Mouse (Mus musculus): ENCODE data around the gene Slc25a21. TPM values are rescaled to one million over a fixed set of nuclear protein-coding genes. Genes with fewer than 3 reads are reported as not detected.

The Slc25a21 gene
- polyA plus RNA-seq, 1 experiment from 2014 or later = 4.1 TPM

GRCm38 (mm10) chr12:56824688-56825087 lies 372.6 kb downstream of the Slc25a21 start:
- 0 out of 2 replicates have a peak overlapping the region, but pooled peaks have one; percentile 11 for H3K4me2 ChIP-seq (replicated peaks; ENCODE audit: low read depth, low read length)
- H3K27me3 ChIP-seq (ENCODE audit: control insufficient read depth, insufficient read depth, low read length) = no peaks in the 10 kb centered on the region
- no peak overlapping the region for H3K4me3 ChIP-seq (ENCODE audit: low read depth, low read length)
- 32% methylated on average over 5 of the region's 5 CpGs for WGBS
- peaks cover 22% of the 10 kb centered on the region; the same call in 1 of the 2 replicates for H3K4me1 ChIP-seq (ENCODE audit: control insufficient read depth, insufficient read depth, low read length)
- H3K9ac ChIP-seq (replicated peaks; ENCODE audit: low read depth, low read length) = no peak overlapping the region
- no peak for ATAC-seq (ENCODE audit: insufficient number of reproducible peaks, insufficient read depth, low FRiP score, low read depth)
- no peaks in the 10 kb centered on the region for H3K36me3 ChIP-seq (ENCODE audit: control insufficient read depth, insufficient read depth, low read length)
- no peaks in the 10 kb centered on the region for H3K9me3 ChIP-seq (ENCODE audit: control insufficient read depth, low read depth, low read length)
- H3K27ac ChIP-seq (ENCODE audit: low read length) = no peak overlapping the region; the same call in 1 of the 2 replicates

- Histone ChIP-seq H3K9ac (replicated peaks; ENCODE audit: low read depth, low read length) (no peak overlapping the region), H3K4me3 (ENCODE audit: low read depth, low read length) (no peak overlapping the region), H3K27ac (ENCODE audit: low read length) (no peak overlapping the region), H3K4me1 (ENCODE audit: control insufficient read depth, insufficient read depth, low read length) (peaks cover 6% of the 10 kb centered on the region; the same call in 1 of the 2 replicates), H3K9me3 (ENCODE audit: control insufficient read depth, low read depth, low read length) (no peaks in the 10 kb centered on the region), H3K4me2 (replicated peaks; ENCODE audit: low read depth, low read length) (no peak overlapping the region), H3K36me3 (ENCODE audit: control insufficient read depth, insufficient read depth, low read length) (no peaks in the 10 kb centered on the region), H3K27me3 (ENCODE audit: control insufficient read depth, insufficient read depth, low read length) (no peaks in the 10 kb centered on the region)
- WGBS = 31% methylated on average over 2 of the region's 2 CpGs
- no peak; the same call in 1 of the 2 replicates for ATAC-seq (ENCODE audit: insufficient number of reproducible peaks, insufficient read depth, low FRiP score, low read depth)
These were observed 375.1 kb downstream of the Slc25a21 start for GRCm38 (mm10) chr12:56822122-56822521.

DNA sequence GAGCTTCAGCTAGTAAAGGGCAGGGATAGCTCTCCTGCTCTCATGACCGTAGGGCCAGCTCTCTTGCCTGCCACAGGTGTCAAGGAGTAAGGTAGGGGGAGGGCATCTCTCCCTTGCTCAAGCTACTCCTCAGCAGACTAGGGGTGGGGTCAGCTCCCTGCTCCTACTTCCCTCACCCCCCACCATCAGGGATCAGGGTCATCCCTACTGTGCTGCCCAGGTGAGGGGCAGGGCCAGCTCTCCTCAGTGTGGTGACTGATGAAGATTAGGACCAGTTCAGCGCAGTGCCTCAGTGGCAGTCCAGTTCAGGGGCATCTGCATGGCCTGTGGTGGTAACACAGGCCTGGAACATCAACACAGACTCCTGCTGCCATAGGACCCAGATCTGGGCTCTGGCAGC lies 376.7 kb downstream of the Slc25a21 start:
- no peak for ATAC-seq (ENCODE audit: insufficient number of reproducible peaks, insufficient read depth, low FRiP score, low read depth)
- Histone ChIP-seq H3K9ac (replicated peaks; ENCODE audit: low read depth, low read length) (no peak overlapping the region), H3K9me3 (ENCODE audit: control insufficient read depth, low read depth, low read length) (no peaks in the 10 kb centered on the region)

GRCm38 (mm10) chr12:56807483-56807882 lies 389.8 kb downstream of the Slc25a21 start:
- Histone ChIP-seq H3K36me3 (ENCODE audit: control insufficient read depth, insufficient read depth, low read length) (no peaks in the 10 kb centered on the region), H3K4me2 (replicated peaks; ENCODE audit: low read depth, low read length) (no peak overlapping the region), H3K4me3 (ENCODE audit: low read depth, low read length) (no peak overlapping the region), H3K9me3 (ENCODE audit: control insufficient read depth, low read depth, low read length) (no peaks in the 10 kb centered on the region), H3K27me3 (ENCODE audit: control insufficient read depth, insufficient read depth, low read length) (no peaks in the 10 kb centered on the region), H3K27ac (ENCODE audit: low read length) (no peak overlapping the region), H3K4me1 (ENCODE audit: control insufficient read depth, insufficient read depth, low read length) (no peaks in the 10 kb centered on the region), H3K9ac (replicated peaks; ENCODE audit: low read depth, low read length) (no peak overlapping the region)
- no peak for ATAC-seq (ENCODE audit: insufficient number of reproducible peaks, insufficient read depth, low FRiP score, low read depth)
- 47% methylated on average over 2 of the region's 2 CpGs for WGBS

More for the DNA sequence above, 376.7 kb downstream of the Slc25a21 start:
- H3K36me3 ChIP-seq (ENCODE audit: control insufficient read depth, insufficient read depth, low read length) = no peaks in the 10 kb centered on the region
- H3K4me1 ChIP-seq (ENCODE audit: control insufficient read depth, insufficient read depth, low read length) = peaks cover 6% of the 10 kb centered on the region; the same call in 1 of the 2 replicates
- H3K4me3 ChIP-seq (ENCODE audit: low read depth, low read length) = no peak overlapping the region
- no peak overlapping the region for H3K4me2 ChIP-seq (replicated peaks; ENCODE audit: low read depth, low read length)
- WGBS = 92% methylated on average over 2 of the region's 2 CpGs
- H3K27ac ChIP-seq (ENCODE audit: low read length) = no peak overlapping the region
- H3K27me3 ChIP-seq (ENCODE audit: control insufficient read depth, insufficient read depth, low read length) = no peaks in the 10 kb centered on the region

DNA sequence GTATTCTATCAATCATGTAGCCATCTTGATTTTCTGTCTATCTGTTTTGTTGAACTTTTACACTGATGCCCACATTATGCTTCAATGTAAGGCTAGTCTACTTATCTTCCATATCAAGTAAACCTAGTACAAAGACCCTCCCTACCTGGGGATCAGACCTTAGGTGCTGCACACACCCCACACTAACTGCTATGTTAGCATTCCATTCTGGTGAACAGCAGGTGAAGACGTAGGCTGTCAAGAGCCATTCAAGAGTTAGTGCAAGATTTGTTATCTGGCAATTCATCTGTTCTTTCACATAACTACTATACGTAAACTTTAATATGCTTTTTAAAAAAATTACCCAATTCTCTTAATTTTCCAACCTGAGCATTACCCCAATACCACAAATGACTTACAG lies 390.2 kb downstream of the Slc25a21 start:
- Histone ChIP-seq H3K36me3 (ENCODE audit: control insufficient read depth, insufficient read depth, low read length) (no peaks in the 10 kb centered on the region), H3K9me3 (ENCODE audit: control insufficient read depth, low read depth, low read length) (no peaks in the 10 kb centered on the region), H3K4me1 (ENCODE audit: control insufficient read depth, insufficient read depth, low read length) (no peaks in the 10 kb centered on the region), H3K4me2 (replicated peaks; ENCODE audit: low read depth, low read length) (no peak overlapping the region), H3K27me3 (ENCODE audit: control insufficient read depth, insufficient read depth, low read length) (no peaks in the 10 kb centered on the region), H3K4me3 (ENCODE audit: low read depth, low read length) (no peak overlapping the region), H3K9ac (replicated peaks; ENCODE audit: low read depth, low read length) (no peak overlapping the region), H3K27ac (ENCODE audit: low read length) (no peak overlapping the region)
- WGBS = 69% methylated on average over 2 of the region's 2 CpGs
- no peak for ATAC-seq (ENCODE audit: insufficient number of reproducible peaks, insufficient read depth, low FRiP score, low read depth)

DNA sequence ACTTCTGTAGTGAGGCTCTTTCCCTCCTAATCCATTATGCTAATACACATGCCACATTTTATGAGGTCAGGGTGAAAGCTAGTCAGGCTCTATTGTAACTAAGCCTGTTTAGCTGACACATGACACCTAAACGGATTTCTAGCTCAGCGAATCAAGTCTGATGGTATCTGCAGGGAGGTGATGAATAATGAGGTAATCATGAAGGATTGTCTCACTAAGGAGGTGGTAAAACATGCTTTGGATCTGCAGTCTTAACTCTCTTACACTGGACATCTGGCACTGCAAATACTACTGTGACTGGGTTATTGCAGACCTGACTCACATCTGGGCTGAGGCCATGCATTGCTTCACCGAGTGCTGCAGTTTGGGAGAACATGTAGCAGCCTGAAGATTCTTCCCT lies 392.8 kb downstream of the Slc25a21 start:
- Histone ChIP-seq H3K27me3 (ENCODE audit: control insufficient read depth, insufficient read depth, low read length) (no peaks in the 10 kb centered on the region), H3K36me3 (ENCODE audit: control insufficient read depth, insufficient read depth, low read length) (no peaks in the 10 kb centered on the region), H3K4me2 (replicated peaks; ENCODE audit: low read depth, low read length) (no peak overlapping the region), H3K4me3 (ENCODE audit: low read depth, low read length) (no peak overlapping the region), H3K9me3 (ENCODE audit: control insufficient read depth, low read depth, low read length) (no peaks in the 10 kb centered on the region), H3K9ac (replicated peaks; ENCODE audit: low read depth, low read length) (no peak overlapping the region), H3K4me1 (ENCODE audit: control insufficient read depth, insufficient read depth, low read length) (no peaks in the 10 kb centered on the region), H3K27ac (ENCODE audit: low read length) (no peak overlapping the region)
- 33% methylated on average over 3 of the region's 3 CpGs for WGBS
- no peak for ATAC-seq (ENCODE audit: insufficient number of reproducible peaks, insufficient read depth, low FRiP score, low read depth)

DNA sequence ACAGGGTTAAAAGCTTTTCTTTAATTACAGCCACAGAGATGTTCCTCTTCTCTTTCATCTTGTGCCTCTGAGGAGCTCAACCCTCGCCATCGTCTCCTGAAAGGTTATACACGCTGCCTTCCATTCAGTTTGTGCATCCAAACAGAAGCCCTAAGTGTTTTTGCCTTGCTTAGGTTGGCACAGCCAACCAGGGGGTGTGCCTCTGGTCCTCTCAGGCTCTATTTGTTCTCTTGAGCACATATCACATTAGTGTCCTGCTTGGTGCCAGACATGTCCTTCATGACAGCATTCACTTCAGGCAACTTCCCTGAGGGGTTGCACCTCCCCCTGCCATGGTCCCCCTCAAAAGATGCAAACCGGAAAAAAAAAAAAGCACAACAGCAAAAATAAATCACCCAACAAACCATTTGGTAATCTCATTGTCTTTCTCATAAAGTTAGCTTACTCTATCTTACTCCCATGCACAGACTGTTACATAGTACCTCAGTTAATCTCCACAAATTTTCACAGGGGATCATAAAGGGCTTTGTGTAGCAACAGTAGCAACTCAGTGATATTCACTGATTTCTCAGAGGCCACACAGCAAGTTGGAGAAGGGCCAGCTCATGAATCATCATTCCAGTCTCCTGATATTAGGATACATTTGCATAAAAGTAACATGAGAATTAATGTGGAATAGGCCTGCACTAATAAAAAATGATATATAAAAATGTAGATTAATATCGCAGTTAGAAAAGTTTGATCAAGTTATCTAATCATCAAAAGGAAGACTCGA lies 398.4 kb downstream of the Slc25a21 start:
- Histone ChIP-seq H3K9me3 (ENCODE audit: control insufficient read depth, low read depth, low read length) (no peaks in the 10 kb centered on the region), H3K4me1 (ENCODE audit: control insufficient read depth, insufficient read depth, low read length) (no peaks in the 10 kb centered on the region), H3K9ac (replicated peaks; ENCODE audit: low read depth, low read length) (no peak overlapping the region), H3K4me2 (replicated peaks; ENCODE audit: low read depth, low read length) (no peak overlapping the region), H3K4me3 (ENCODE audit: low read depth, low read length) (no peak overlapping the region), H3K27ac (ENCODE audit: low read length) (no peak overlapping the region), H3K36me3 (ENCODE audit: control insufficient read depth, insufficient read depth, low read length) (no peaks in the 10 kb centered on the region), H3K27me3 (ENCODE audit: control insufficient read depth, insufficient read depth, low read length) (no peaks in the 10 kb centered on the region)
- WGBS = 82% methylated on average over 6 of the region's 6 CpGs
- no peak for ATAC-seq (ENCODE audit: insufficient number of reproducible peaks, insufficient read depth, low FRiP score, low read depth)

- Histone ChIP-seq H3K27me3 (ENCODE audit: control insufficient read depth, insufficient read depth, low read length) (no peaks in the 10 kb centered on the region), H3K4me2 (replicated peaks; ENCODE audit: low read depth, low read length) (no peak overlapping the region), H3K9ac (replicated peaks; ENCODE audit: low read depth, low read length) (no peak overlapping the region), H3K27ac (ENCODE audit: low read length) (no peak overlapping the region), H3K4me3 (ENCODE audit: low read depth, low read length) (no peak overlapping the region), H3K9me3 (ENCODE audit: control insufficient read depth, low read depth, low read length) (no peaks in the 10 kb centered on the region), H3K36me3 (ENCODE audit: control insufficient read depth, insufficient read depth, low read length) (no peaks in the 10 kb centered on the region), H3K4me1 (ENCODE audit: control insufficient read depth, insufficient read depth, low read length) (no peaks in the 10 kb centered on the region)
- 64% methylated on average over 4 of the region's 4 CpGs for WGBS
- no peak for ATAC-seq (ENCODE audit: insufficient number of reproducible peaks, insufficient read depth, low FRiP score, low read depth)
These were observed 408.0 kb downstream of the Slc25a21 start for GRCm38 (mm10) chr12:56789236-56789635.

DNA sequence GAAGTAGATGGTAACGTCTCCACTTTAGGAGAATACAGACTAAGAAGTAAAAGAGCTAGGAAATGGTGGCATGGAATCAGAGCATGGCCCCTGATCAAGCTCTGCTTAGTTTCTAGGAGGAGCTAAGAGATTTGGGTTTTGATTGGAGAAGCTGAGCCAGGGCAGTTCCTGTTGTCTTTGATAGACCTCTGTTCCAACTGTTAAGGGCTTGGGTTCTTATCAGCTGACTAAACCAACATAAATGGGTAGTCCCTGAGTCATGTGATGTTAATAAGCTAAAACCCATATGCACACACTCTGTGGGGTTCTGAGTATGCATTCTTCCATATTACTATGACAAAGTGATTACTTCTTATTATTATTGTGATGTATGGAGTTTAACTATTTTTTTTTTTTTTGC lies 412.0 kb downstream of the Slc25a21 start:
- no peaks in the 10 kb centered on the region for H3K36me3 ChIP-seq (ENCODE audit: control insufficient read depth, insufficient read depth, low read length)
- no peaks in the 10 kb centered on the region for H3K4me1 ChIP-seq (ENCODE audit: control insufficient read depth, insufficient read depth, low read length)
- H3K27me3 ChIP-seq (ENCODE audit: control insufficient read depth, insufficient read depth, low read length) = no peaks in the 10 kb centered on the region
- H3K9me3 ChIP-seq (ENCODE audit: control insufficient read depth, low read depth, low read length) = no peaks in the 10 kb centered on the region
- H3K9ac ChIP-seq (replicated peaks; ENCODE audit: low read depth, low read length) = no peak overlapping the region
- 70% methylated on average over 1 of the region's 1 CpGs for WGBS
- H3K4me2 ChIP-seq (replicated peaks; ENCODE audit: low read depth, low read length) = no peak overlapping the region
- no peak for ATAC-seq (ENCODE audit: insufficient number of reproducible peaks, insufficient read depth, low FRiP score, low read depth)
- H3K27ac ChIP-seq (ENCODE audit: low read length) = no peak overlapping the region
- H3K4me3 ChIP-seq (ENCODE audit: low read depth, low read length) = no peak overlapping the region
